Mouse (Mus musculus): ENCODE measurements around the gene Rrbp1. TPM values are rescaled to one million over a fixed set of nuclear protein-coding genes. Genes with fewer than 3 reads are reported as not detected.

Gene Rrbp1
- polyA plus RNA-seq, 1 experiment from 2014 or later = 74.3 TPM

- peak overlapping the region; percentile 98 for H3K9ac ChIP-seq (replicated peaks)
- H3K27ac ChIP-seq (ENCODE audit: low read depth) = peak overlapping the region; percentile 100
- peaks cover 59% of the 10 kb centered on the region for H3K4me1 ChIP-seq (ENCODE audit: insufficient read depth)
- peak; percentile 77 for TF ChIP-seq EP300 (IDR thresholded peaks at IDR 0.05; ENCODE audit: low read depth)
- TF ChIP-seq CTCF (IDR thresholded peaks at IDR 0.05; ENCODE audit: low read depth) = no peak
- H3K4me3 ChIP-seq (ENCODE audit: low read depth, low read length) = peak overlapping the region; percentile 83
- no peaks in the 10 kb centered on the region for H3K27me3 ChIP-seq (ENCODE audit: insufficient read depth, low read length)
- H3K4me2 ChIP-seq (ENCODE audit: low read depth, low read length) = peak overlapping the region; percentile 87
- no peaks in the 10 kb centered on the region for H3K9me3 ChIP-seq (ENCODE audit: low read length)
- WGBS (ENCODE audit: insufficient replicate concordance) = 2% methylated on average over 30 of the region's 30 CpGs
- DNase-seq = peak; percentile 85
- peak; percentile 50 for ATAC-seq
- peaks cover 6% of the 10 kb centered on the region; the same call in 1 of the 2 replicates for H3K36me3 ChIP-seq (replicated peaks; ENCODE audit: insufficient read depth, low read length)
Observed at GRCm38 (mm10) chr2:144009551-144010281, 1.3 kb downstream of the Rrbp1 start.

- Histone ChIP-seq H3K4me1 (ENCODE audit: insufficient read depth) (peaks cover 55% of the 10 kb centered on the region), H3K27ac (ENCODE audit: low read depth) (peak overlapping the region; percentile 100), H3K27me3 (ENCODE audit: insufficient read depth, low read length) (no peaks in the 10 kb centered on the region)
Observed at GRCm38 (mm10) chr2:144009081-144009480, 2.0 kb downstream of the Rrbp1 start.

GRCm38 (mm10) chr2:144007211-144007610 is 3.9 kb downstream of the Rrbp1 start:
- H3K36me3 ChIP-seq (replicated peaks; ENCODE audit: insufficient read depth, low read length) = peaks cover 6% of the 10 kb centered on the region; the same call in 1 of the 2 replicates
- peak overlapping the region; percentile 49; the same call in 1 of the 2 replicates for H3K27ac ChIP-seq (ENCODE audit: low read depth)
- peaks cover 48% of the 10 kb centered on the region for H3K4me1 ChIP-seq (ENCODE audit: insufficient read depth)
- no peak overlapping the region for H3K4me3 ChIP-seq (ENCODE audit: low read depth, low read length)
- peak overlapping the region; percentile 87 for H3K4me2 ChIP-seq (ENCODE audit: low read depth, low read length)
- no peak for TF ChIP-seq EP300 (IDR thresholded peaks at IDR 0.05; ENCODE audit: low read depth)
- no peak for TF ChIP-seq CTCF (IDR thresholded peaks at IDR 0.05; ENCODE audit: low read depth)
- 67% methylated on average over 4 of the region's 4 CpGs for WGBS (ENCODE audit: insufficient replicate concordance)
- H3K27me3 ChIP-seq (ENCODE audit: insufficient read depth, low read length) = no peaks in the 10 kb centered on the region
- no peak overlapping the region for H3K9ac ChIP-seq (replicated peaks)
- H3K9me3 ChIP-seq (ENCODE audit: low read length) = no peaks in the 10 kb centered on the region
- ATAC-seq (no peak), DNase-seq (no peak)

More at GRCm38 (mm10) chr2:144009081-144009480, 2.0 kb downstream of the Rrbp1 start:
- Histone ChIP-seq H3K4me2 (ENCODE audit: low read depth, low read length) (peak overlapping the region; percentile 87), H3K4me3 (ENCODE audit: low read depth, low read length) (peak overlapping the region; percentile 83), H3K36me3 (replicated peaks; ENCODE audit: insufficient read depth, low read length) (peaks cover 6% of the 10 kb centered on the region; the same call in 1 of the 2 replicates), H3K9me3 (ENCODE audit: low read length) (no peaks in the 10 kb centered on the region), H3K9ac (replicated peaks) (peak overlapping the region; percentile 35)
- 35% methylated on average over 1 of the region's 1 CpGs for WGBS (ENCODE audit: insufficient replicate concordance)
- ATAC-seq (no peak), DNase-seq (no peak)
- TF ChIP-seq CTCF (IDR thresholded peaks at IDR 0.05; ENCODE audit: low read depth) (no peak), EP300 (IDR thresholded peaks at IDR 0.05; ENCODE audit: low read depth) (no peak)

- no peak for ATAC-seq
- Histone ChIP-seq H3K9me3 (ENCODE audit: low read length) (no peaks in the 10 kb centered on the region), H3K4me3 (ENCODE audit: low read depth, low read length) (no peak overlapping the region; the same call in 1 of the 2 replicates), H3K27me3 (ENCODE audit: insufficient read depth, low read length) (no peaks in the 10 kb centered on the region), H3K36me3 (replicated peaks; ENCODE audit: insufficient read depth, low read length) (peaks cover 6% of the 10 kb centered on the region; the same call in 1 of the 2 replicates), H3K4me2 (ENCODE audit: low read depth, low read length) (peak overlapping the region; percentile 87), H3K4me1 (ENCODE audit: insufficient read depth) (peaks cover 48% of the 10 kb centered on the region), H3K9ac (replicated peaks) (no peak overlapping the region; the same call in 1 of the 2 replicates), H3K27ac (ENCODE audit: low read depth) (peak overlapping the region; percentile 26)
- WGBS (ENCODE audit: insufficient replicate concordance) = 72% methylated on average over 6 of the region's 6 CpGs
- no peak for TF ChIP-seq CTCF (IDR thresholded peaks at IDR 0.05; ENCODE audit: low read depth)
- no peak for TF ChIP-seq EP300 (IDR thresholded peaks at IDR 0.05; ENCODE audit: low read depth)
- no peak for DNase-seq
Observed at GRCm38 (mm10) chr2:144006686-144007085, 4.4 kb downstream of the Rrbp1 start.

GRCm38 (mm10) chr2:144005166-144005955 is 5.7 kb downstream of the Rrbp1 start:
- H3K9ac ChIP-seq (replicated peaks) = no peak overlapping the region; the same call in 1 of the 2 replicates
- TF ChIP-seq CTCF (IDR thresholded peaks at IDR 0.05; ENCODE audit: low read depth) = peak; percentile 27; the same call in 1 of the 2 replicates
- TF ChIP-seq EP300 (IDR thresholded peaks at IDR 0.05; ENCODE audit: low read depth) = no peak
- peak overlapping the region; percentile 87 for H3K4me2 ChIP-seq (ENCODE audit: low read depth, low read length)
- no peaks in the 10 kb centered on the region for H3K9me3 ChIP-seq (ENCODE audit: low read length)
- no peaks in the 10 kb centered on the region for H3K27me3 ChIP-seq (ENCODE audit: insufficient read depth, low read length)
- H3K4me1 ChIP-seq (ENCODE audit: insufficient read depth) = peaks cover 46% of the 10 kb centered on the region
- DNase-seq (no peak), ATAC-seq (no peak)
- H3K36me3 ChIP-seq (replicated peaks; ENCODE audit: insufficient read depth, low read length) = peaks cover 6% of the 10 kb centered on the region; the same call in 1 of the 2 replicates
- H3K4me3 ChIP-seq (ENCODE audit: low read depth, low read length) = no peak overlapping the region
- peak overlapping the region; percentile 23; the same call in 1 of the 2 replicates for H3K27ac ChIP-seq (ENCODE audit: low read depth)
- WGBS (ENCODE audit: insufficient replicate concordance) = 51% methylated on average over 6 of the region's 6 CpGs

GRCm38 (mm10) chr2:144003544-144003943 is 7.5 kb downstream of the Rrbp1 start:
- TF ChIP-seq CTCF (IDR thresholded peaks at IDR 0.05; ENCODE audit: low read depth) (no peak), EP300 (IDR thresholded peaks at IDR 0.05; ENCODE audit: low read depth) (no peak)
- whole genome bisulfite sequencing (ENCODE audit: insufficient replicate concordance) = 58% methylated on average over 2 of the region's 2 CpGs
- DNase-seq = no peak
- peaks cover 43% of the 10 kb centered on the region for H3K4me1 ChIP-seq (ENCODE audit: insufficient read depth)
- ATAC-seq = no peak
- no peak overlapping the region for H3K4me2 ChIP-seq (ENCODE audit: low read depth, low read length)
- H3K27me3 ChIP-seq (ENCODE audit: insufficient read depth, low read length) = no peaks in the 10 kb centered on the region
- no peak overlapping the region for H3K9ac ChIP-seq (replicated peaks)
- no peak overlapping the region for H3K4me3 ChIP-seq (ENCODE audit: low read depth, low read length)
- no peaks in the 10 kb centered on the region for H3K9me3 ChIP-seq (ENCODE audit: low read length)
- peaks cover 4% of the 10 kb centered on the region for H3K36me3 ChIP-seq (replicated peaks; ENCODE audit: insufficient read depth, low read length)
- no peak overlapping the region for H3K27ac ChIP-seq (ENCODE audit: low read depth)
